Mouse (Mus musculus) CD4-positive naive resting alpha-beta T cell, adult 57 days (primary cell): ENCODE measurements around the gene Olfr796. TPM values are rescaled to one million over a fixed set of nuclear protein-coding genes. Genes with fewer than 3 reads are reported as not detected.

Source experiments
- total RNA-seq: library from RNA; stranded (reverse); gene quantifications from one replicate; pipeline ENCODE4 v1.2.4, GENCODE M21; 2023

Gene Olfr796
- total RNA-seq, result not detected

GRCm38 (mm10) chr10:129612470-129612869, at the start of gene Olfr796:
TSS of gene Olfr796 (minus strand) at chr10:129612570.

GRCm38 (mm10) chr10:129657394-129657793, 45.0 kb upstream of the Olfr796 start, which contains the start of gene Olfr800:
TSS of gene Olfr800 (plus strand) at chr10:129657694.

GRCm38 (mm10) chr10:129637184-129637583, 24.8 kb upstream of the Olfr796 start, which contains the start of gene Olfr799:
TSS of gene Olfr799 (plus strand) at chr10:129637484.

GRCm38 (mm10) chr10:129627834-129628233, 15.5 kb upstream of the Olfr796 start, which contains the start of gene Olfr798:
TSS of gene Olfr798 (minus strand) at chr10:129627934.

GRCm38 (mm10) chr10:129567355-129567754, 45.0 kb downstream of the Olfr796 start, which contains the start of gene Olfr794:
TSS of gene Olfr794 (plus strand) at chr10:129567655.

Other genes starting within 250 kb of the Olfr796 start
- 0.30 TPM for gene Olfr784, start 228.5 kb downstream of the Olfr796 start, total RNA-seq
- not detected for gene Olfr785, start 207.1 kb downstream of the Olfr796 start, total RNA-seq
- gene Olfr786, start 185.3 kb downstream of the Olfr796 start, total RNA-seq, result not detected
- not detected for gene Olfr787, start 150.7 kb downstream of the Olfr796 start, total RNA-seq
- not detected for gene Olfr788, start 141.6 kb downstream of the Olfr796 start, total RNA-seq
- not detected for gene Olfr789, start 127.8 kb downstream of the Olfr796 start, total RNA-seq
- gene Olfr790, start 114.1 kb downstream of the Olfr796 start, total RNA-seq, result not detected
- gene Olfr791, start 90.8 kb downstream of the Olfr796 start, total RNA-seq, result not detected
- gene Olfr792, start 73.4 kb downstream of the Olfr796 start, total RNA-seq, result not detected
- gene Olfr794, start 44.9 kb downstream of the Olfr796 start, total RNA-seq, result not detected
- gene Olfr798, start 15.4 kb upstream of the Olfr796 start, total RNA-seq, result not detected
- gene Olfr799, start 24.9 kb upstream of the Olfr796 start, total RNA-seq, result not detected
- not detected for gene Olfr800, start 45.1 kb upstream of the Olfr796 start, total RNA-seq
- not detected for gene Olfr801, start 61.3 kb upstream of the Olfr796 start, total RNA-seq
- not detected for gene Olfr802, start 75.6 kb upstream of the Olfr796 start, total RNA-seq
- not detected for gene Olfr803, start 81.7 kb upstream of the Olfr796 start, total RNA-seq
- not detected for gene Olfr804, start 90.6 kb upstream of the Olfr796 start, total RNA-seq
- gene Olfr805, start 116.8 kb upstream of the Olfr796 start, total RNA-seq, result not detected
- not detected for gene Olfr806, start 129.4 kb upstream of the Olfr796 start, total RNA-seq
- not detected for gene Olfr807, start 145.2 kb upstream of the Olfr796 start, total RNA-seq
- not detected for gene Olfr808, start 152.9 kb upstream of the Olfr796 start, total RNA-seq
- gene Olfr809, start 162.1 kb upstream of the Olfr796 start, total RNA-seq, result not detected
- not detected for gene Olfr810, start 182.3 kb upstream of the Olfr796 start, total RNA-seq
- gene Olfr811, start 191.8 kb upstream of the Olfr796 start, total RNA-seq, result not detected
- gene Olfr812, start 233.5 kb upstream of the Olfr796 start, total RNA-seq, result not detected
- not detected for gene Olfr813, start 242.8 kb upstream of the Olfr796 start, total RNA-seq